Mouse (Mus musculus) limb, embryonic 15.5 days (tissue): ENCODE data around the gene Eif3a. TPM values are rescaled to one million over a fixed set of nuclear protein-coding genes. Genes with fewer than 3 reads are reported as not detected.
A peak's percentile ranks its signal among the peaks of the same experiment; 100 is the strongest.

Experiments
- ATAC-seq: fragments of 200-750 bp; cut with Nextera tagmentation; 2 replicates; pipeline ENCODE4 v1.8.0; 2017; ENCODE audit warnings: low read depth, moderate TSS enrichment; ENCODE audit not compliant: insufficient number of reproducible peaks, low FRiP score, low TSS enrichment
- H3K27ac ChIP-seq: fragments of 300-500 bp; sonication (generic); 2 replicates; pipeline ENCODE4 v1.5.1; 2015; ENCODE audit warnings: moderate library complexity, mild to moderate bottlenecking, inconsistent platforms
- H3K27me3 ChIP-seq: fragments of 300-500 bp; sonication (generic); 2 replicates; pipeline ENCODE4 v1.6.1; 2015; ENCODE audit warnings: inconsistent platforms
- H3K36me3 ChIP-seq: fragments of 300-500 bp; sonication (generic); 2 replicates; pipeline ENCODE4 v1.6.1; 2015; ENCODE audit warnings: inconsistent platforms
- H3K4me1 ChIP-seq: fragments of 300-500 bp; sonication (generic); 2 replicates; pipeline ENCODE4 v1.6.1; 2015; ENCODE audit warnings: inconsistent platforms
- H3K4me2 ChIP-seq: fragments of 300-500 bp; sonication (generic); 2 replicates; pipeline ENCODE4 v1.6.1; 2015; ENCODE audit warnings: mild to moderate bottlenecking, inconsistent platforms
- H3K4me3 ChIP-seq: fragments of 300-500 bp; sonication (generic); 2 replicates; pipeline ENCODE4 v1.5.1; 2015; ENCODE audit warnings: mild to moderate bottlenecking, inconsistent platforms
- H3K9ac ChIP-seq: fragments of 300-500 bp; sonication (generic); 2 replicates; pipeline ENCODE4 v1.6.1; 2015; ENCODE audit warnings: inconsistent platforms
- H3K9me3 ChIP-seq: fragments of 300-500 bp; sonication (generic); 2 replicates; pipeline ENCODE4 v1.6.1; 2016; ENCODE audit warnings: inconsistent platforms
- WGBS: fragments of 180-500 bp; shearing (Covaris S2); methylation state at CpG from one replicate; pipeline ENCODE4 v1.1.7; 2015; 5-methylcytosine and 5-hydroxymethylcytosine counted together
- polyA plus RNA-seq: library from polyadenylated mRNA; unstranded; fragments of >200 nt; fragmentation: Nextera tagmentation; extraction: Ambion mirVana; gene quantifications from 2 replicates; pipeline ENCODE4 v1.2.1, GENCODE M21; 2015

The Eif3a gene
- polyA plus RNA-seq, 1 experiment from 2014 or later = 141 TPM

DNA sequence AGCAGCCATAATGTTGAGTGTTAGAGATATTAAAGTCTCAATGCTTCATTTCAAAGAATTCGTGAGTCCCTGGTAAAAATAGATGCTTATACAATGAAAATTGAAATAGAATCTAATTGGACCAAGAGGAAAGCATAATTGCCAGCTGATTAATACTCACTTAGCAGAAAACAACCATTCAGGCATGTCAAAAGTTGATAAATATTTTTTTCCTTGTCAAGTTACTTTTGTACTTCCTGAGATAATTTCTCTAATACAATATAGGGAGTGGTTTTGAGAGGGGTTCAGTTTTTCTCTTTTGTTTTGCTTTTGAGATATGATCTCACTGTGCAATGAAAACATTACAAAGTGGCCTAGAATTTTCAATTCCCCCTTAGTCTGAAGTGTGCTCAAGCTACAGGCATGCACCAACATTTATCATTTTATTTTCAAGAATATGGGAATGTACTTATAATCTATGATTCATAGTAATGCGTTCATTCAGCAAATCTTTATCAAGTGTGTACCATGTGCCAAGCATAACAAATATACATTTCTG is 2.8 kb upstream of the Eif3a start:
- Histone ChIP-seq H3K27ac (no peak overlapping the region), H3K4me2 (no peak overlapping the region), H3K4me1 (peaks cover 5% of the 10 kb centered on the region), H3K9me3 (no peaks in the 10 kb centered on the region), H3K27me3 (no peaks in the 10 kb centered on the region), H3K36me3 (no peaks in the 10 kb centered on the region), H3K4me3 (no peak overlapping the region), H3K9ac (no peak overlapping the region)
- 81% methylated on average over 2 of the region's 2 CpGs for WGBS
- ATAC-seq = no peak

DNA sequence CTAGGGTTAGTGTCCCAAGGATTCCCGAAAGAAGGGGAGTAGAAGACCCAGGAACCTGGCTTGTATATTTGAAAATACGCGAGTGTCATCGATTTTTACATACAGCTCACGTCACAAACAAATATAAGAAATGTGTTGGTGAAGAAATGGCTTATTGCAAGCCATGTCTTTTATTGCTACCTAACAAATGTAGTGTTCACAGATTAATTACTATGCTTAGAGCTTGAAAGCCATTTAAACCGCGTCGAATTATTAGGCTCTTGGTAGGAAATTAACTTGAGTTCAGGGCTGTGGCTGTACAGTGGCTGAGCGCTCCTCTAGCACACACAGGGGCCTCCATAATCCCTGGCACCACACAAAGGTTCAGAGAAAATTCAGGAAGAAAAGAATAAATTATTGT is 706 bp upstream of the Eif3a start:
- Histone ChIP-seq H3K27ac (peak overlapping the region; percentile 98), H3K36me3 (no peaks in the 10 kb centered on the region), H3K9ac (peak overlapping the region; percentile 69), H3K4me3 (peak overlapping the region; percentile 98), H3K27me3 (no peaks in the 10 kb centered on the region), H3K4me2 (peak overlapping the region; percentile 46), H3K4me1 (peaks cover 11% of the 10 kb centered on the region), H3K9me3 (no peaks in the 10 kb centered on the region)
- no peak for ATAC-seq
- WGBS = 16% methylated on average over 9 of the region's 9 CpGs

DNA sequence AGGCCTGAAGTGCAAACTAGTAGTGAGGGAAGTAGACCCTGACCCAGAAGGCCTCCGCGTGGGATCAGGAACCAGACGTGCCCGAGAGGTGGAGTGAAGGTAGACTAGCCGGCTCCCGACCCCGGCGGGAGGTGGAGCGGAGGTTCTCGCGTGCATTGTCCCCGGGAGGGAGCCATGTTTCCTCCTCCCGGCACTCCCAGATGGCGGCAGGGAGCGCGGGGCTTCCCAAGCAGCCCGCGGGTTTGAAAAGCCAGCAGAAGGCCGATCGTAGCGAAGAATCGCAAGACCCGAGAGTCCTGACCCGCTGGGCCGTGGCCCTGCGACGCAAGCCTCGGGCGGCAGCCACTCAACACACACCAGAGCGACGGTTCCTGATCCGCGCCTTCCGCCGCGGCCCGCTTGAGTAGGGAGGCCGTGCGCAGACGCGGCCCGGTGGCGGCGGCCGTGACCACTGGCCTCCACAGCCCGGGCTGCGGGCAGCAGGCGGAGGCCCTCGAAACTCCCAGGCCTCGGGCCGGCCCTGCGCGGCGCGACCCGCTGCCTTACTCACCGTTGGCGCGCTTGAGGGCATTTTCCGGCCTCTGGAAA is 445 bp downstream of the Eif3a start:
- Histone ChIP-seq H3K36me3 (no peaks in the 10 kb centered on the region), H3K27me3 (no peaks in the 10 kb centered on the region), H3K9ac (peak overlapping the region; percentile 100), H3K4me3 (peak overlapping the region; percentile 98), H3K27ac (peak overlapping the region; percentile 98), H3K9me3 (no peaks in the 10 kb centered on the region), H3K4me1 (peaks cover 13% of the 10 kb centered on the region), H3K4me2 (peak overlapping the region; percentile 46)
- ATAC-seq = peak; percentile 54
- under 1% methylated on average over 60 of the region's 60 CpGs for WGBS

- under 1% methylated on average over 7 of the region's 7 CpGs for WGBS
- H3K4me3 ChIP-seq = peak overlapping the region; percentile 98
- no peaks in the 10 kb centered on the region for H3K27me3 ChIP-seq
- no peak for ATAC-seq
- H3K9me3 ChIP-seq = no peaks in the 10 kb centered on the region
- H3K9ac ChIP-seq = peak overlapping the region; percentile 100
- H3K4me2 ChIP-seq = peak overlapping the region; percentile 46
- peaks cover 13% of the 10 kb centered on the region for H3K4me1 ChIP-seq
- H3K36me3 ChIP-seq = no peaks in the 10 kb centered on the region
- peak overlapping the region; percentile 98 for H3K27ac ChIP-seq
Observed at GRCm38 (mm10) chr19:60789452-60789851, 1.0 kb downstream of the Eif3a start.

DNA sequence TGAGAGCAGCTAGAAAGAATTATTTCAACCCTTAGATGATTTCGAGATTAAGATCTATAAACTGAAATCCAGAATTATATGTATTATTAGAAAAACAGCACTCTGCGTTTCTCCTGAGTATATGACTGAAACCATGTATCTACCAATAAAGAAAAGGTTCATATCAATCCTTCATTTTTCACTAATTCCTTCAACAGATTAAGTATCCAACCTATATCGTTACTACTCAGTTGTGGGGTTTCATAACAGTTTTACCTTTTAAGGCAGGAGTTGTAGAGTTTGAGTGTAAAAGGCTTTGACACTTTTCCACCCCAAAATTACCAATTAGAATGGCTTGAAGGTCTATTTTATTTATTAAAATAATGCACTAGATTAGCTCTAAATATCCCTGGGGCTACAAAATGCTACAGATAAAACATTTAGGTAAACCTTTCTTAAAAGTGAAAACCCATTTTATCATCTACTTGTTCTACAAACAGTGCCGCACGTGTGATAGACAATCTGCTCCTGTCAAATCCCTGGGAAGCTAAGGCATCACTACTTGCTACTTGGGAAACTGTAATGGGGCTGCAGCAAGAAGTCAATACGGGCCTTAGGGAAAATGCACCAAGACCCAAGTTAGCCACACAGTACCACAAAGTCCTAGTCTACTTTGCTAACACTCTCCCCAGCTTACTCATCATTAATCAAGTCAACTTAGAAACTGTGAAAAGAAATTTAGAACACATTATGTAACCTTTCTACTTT is 2.1 kb downstream of the Eif3a start:
- ATAC-seq = no peak
- H3K4me2 ChIP-seq = peak overlapping the region; percentile 46
- H3K4me3 ChIP-seq = peak overlapping the region; percentile 98
- WGBS = 35% methylated on average over 6 of the region's 6 CpGs
- H3K4me1 ChIP-seq = peaks cover 13% of the 10 kb centered on the region
- H3K9me3 ChIP-seq = no peaks in the 10 kb centered on the region
- H3K27ac ChIP-seq = no peak overlapping the region
- no peaks in the 10 kb centered on the region for H3K36me3 ChIP-seq
- no peaks in the 10 kb centered on the region for H3K27me3 ChIP-seq
- H3K9ac ChIP-seq = no peak overlapping the region

DNA sequence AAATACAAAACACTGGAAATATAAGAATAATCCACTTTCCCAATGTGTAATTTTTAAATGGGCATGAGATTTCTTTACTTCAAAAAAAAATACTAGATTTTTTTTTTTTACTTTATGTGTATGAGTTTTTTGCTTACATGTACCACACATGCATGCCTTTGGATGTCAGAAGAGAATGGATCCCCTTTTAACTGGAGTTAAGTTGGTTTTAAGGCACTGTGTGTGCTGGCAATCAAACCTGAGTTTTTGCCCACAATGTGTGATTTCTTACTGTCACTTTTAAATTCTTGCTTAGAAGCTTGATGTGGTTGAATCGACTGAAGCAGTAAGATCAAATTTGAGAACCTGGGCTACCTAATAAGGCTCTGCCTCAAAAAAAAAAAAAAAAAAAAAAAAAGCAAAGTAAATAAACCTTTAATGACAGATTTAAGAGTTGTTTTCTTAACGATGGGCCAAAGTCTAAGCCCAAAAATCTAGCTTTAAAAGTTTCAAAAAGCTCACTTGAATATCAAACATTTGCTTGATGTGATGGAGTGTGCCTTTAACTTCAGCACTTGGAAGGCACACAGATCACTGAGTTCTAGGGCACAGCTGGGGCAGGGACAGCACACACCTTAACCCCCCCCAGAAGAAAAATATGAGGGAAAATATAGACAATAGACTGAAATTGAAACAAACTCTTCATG is 2.9 kb downstream of the Eif3a start:
- Histone ChIP-seq H3K4me2 (0 out of 2 replicates have a peak overlapping the region, but pooled peaks have one; percentile 12), H3K9ac (no peak overlapping the region), H3K4me1 (peaks cover 13% of the 10 kb centered on the region), H3K27me3 (no peaks in the 10 kb centered on the region), H3K36me3 (no peaks in the 10 kb centered on the region), H3K9me3 (no peaks in the 10 kb centered on the region), H3K4me3 (no peak overlapping the region), H3K27ac (no peak overlapping the region)
- ATAC-seq = no peak
- 25% methylated on average over 2 of the region's 2 CpGs for WGBS

DNA sequence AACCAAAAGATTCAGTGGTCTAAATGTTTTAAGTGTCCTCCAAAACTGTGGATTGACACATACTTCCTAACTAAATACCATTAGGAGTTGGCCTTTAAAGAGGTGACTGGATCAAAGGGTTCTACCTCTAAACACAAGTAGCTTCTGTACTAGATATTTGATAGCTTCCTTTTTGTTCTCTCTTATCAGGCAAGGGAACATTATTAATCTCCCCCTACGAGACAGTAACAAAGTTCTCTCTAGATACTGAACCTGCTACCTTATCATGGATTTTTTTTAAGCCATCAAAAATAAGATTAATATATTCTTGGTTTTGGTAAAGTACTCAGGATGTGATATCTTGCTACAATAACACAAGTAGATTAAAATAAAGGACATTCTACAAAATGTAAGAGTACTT is 5.7 kb downstream of the Eif3a start:
- no peak overlapping the region for H3K4me3 ChIP-seq
- WGBS = 58% methylated on average over 1 of the region's 1 CpGs
- no peak overlapping the region for H3K27ac ChIP-seq
- H3K27me3 ChIP-seq = no peaks in the 10 kb centered on the region
- ATAC-seq = no peak
- no peak overlapping the region for H3K9ac ChIP-seq
- no peaks in the 10 kb centered on the region for H3K9me3 ChIP-seq
- H3K4me1 ChIP-seq = peaks cover 11% of the 10 kb centered on the region; the same call in 1 of the 2 replicates
- peaks cover 9% of the 10 kb centered on the region for H3K36me3 ChIP-seq
- H3K4me2 ChIP-seq = no peak overlapping the region

- no peak overlapping the region for H3K27ac ChIP-seq
- no peaks in the 10 kb centered on the region for H3K27me3 ChIP-seq
- 82% methylated on average over 3 of the region's 3 CpGs for WGBS
- no peak overlapping the region for H3K4me2 ChIP-seq
- no peak for ATAC-seq
- H3K9ac ChIP-seq = no peak overlapping the region
- H3K9me3 ChIP-seq = no peaks in the 10 kb centered on the region
- peaks cover 25% of the 10 kb centered on the region for H3K36me3 ChIP-seq
- peaks cover 5% of the 10 kb centered on the region; the same call in 1 of the 2 replicates for H3K4me1 ChIP-seq
- H3K4me3 ChIP-seq = no peak overlapping the region
Observed at GRCm38 (mm10) chr19:60782034-60782433, 8.4 kb downstream of the Eif3a start.

DNA sequence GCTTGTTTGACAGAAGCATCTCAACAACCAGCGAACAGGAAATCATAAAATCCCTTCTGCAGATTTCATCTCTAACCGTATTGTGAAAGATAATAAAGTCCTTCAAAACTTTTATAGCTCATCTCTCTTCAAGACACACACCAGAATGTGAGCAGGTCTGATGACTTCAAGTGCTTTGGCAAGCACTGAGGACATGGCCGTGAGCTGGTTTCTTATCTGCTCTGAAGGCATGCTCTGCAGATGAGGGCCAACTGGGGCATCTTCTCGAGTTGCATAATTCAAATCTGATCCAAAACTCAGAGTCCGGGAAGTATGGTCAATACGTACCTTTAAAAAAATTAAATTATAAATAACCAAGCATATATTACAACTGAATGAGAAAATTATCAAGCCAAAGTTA is 17.1 kb downstream of the Eif3a start:
- Histone ChIP-seq H3K9ac (no peak overlapping the region), H3K4me2 (no peak overlapping the region), H3K4me1 (no peaks in the 10 kb centered on the region), H3K9me3 (no peaks in the 10 kb centered on the region), H3K27me3 (no peaks in the 10 kb centered on the region), H3K4me3 (no peak overlapping the region), H3K27ac (no peak overlapping the region), H3K36me3 (peaks cover 70% of the 10 kb centered on the region)
- WGBS = 86% methylated on average over 6 of the region's 6 CpGs
- no peak for ATAC-seq

DNA sequence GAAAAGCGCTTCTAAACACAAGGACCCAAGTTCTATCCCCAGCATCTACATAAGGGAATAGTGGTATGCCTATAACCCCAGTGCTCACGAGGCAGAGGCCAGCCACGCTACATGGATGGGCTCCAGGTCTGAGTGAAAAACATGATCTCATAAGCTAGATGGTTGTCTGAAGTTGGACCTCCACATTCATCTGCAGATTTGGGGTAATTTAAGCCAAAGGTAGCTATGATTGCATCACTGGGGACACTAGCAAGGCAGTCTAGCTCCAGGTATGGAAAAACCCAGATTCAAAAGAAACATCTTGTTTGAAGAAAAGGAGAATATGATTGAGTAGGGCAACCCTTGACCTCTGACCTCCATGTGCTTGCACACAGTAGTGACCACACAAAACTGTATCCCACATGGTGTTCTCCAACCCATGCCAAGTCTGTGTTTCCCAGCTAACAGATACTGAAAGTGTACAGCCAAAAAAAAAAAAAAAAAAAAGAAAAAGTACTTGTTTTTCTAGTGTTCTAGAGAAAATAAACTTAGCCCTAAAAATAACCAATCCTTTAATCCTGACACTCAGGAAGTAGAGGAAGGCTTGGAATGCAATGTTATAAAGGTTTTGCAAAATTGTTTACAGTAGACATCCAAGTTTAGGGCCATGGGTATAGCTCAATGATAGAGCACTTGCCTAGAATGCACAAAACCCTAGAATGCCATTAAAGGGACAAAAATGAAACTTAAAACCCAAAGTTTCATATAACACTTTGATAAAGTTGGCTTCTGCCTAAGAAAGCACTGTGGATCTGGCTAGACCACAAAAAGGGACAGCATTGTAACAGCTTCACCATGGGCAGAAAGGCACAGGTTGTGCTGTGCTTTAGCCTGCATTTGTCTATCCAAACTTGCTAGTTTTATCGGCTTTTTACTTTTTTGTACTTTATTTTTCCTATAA is 31.3 kb downstream of the Eif3a start:
- WGBS = 78% methylated on average over 4 of the region's 4 CpGs
- Histone ChIP-seq H3K36me3 (peaks cover 28% of the 10 kb centered on the region), H3K27me3 (peaks cover 2% of the 10 kb centered on the region; the same call in 1 of the 2 replicates), H3K9ac (no peak overlapping the region), H3K9me3 (no peaks in the 10 kb centered on the region), H3K4me2 (no peak overlapping the region), H3K4me1 (peaks cover 15% of the 10 kb centered on the region), H3K27ac (no peak overlapping the region), H3K4me3 (no peak overlapping the region)
- ATAC-seq = no peak

DNA sequence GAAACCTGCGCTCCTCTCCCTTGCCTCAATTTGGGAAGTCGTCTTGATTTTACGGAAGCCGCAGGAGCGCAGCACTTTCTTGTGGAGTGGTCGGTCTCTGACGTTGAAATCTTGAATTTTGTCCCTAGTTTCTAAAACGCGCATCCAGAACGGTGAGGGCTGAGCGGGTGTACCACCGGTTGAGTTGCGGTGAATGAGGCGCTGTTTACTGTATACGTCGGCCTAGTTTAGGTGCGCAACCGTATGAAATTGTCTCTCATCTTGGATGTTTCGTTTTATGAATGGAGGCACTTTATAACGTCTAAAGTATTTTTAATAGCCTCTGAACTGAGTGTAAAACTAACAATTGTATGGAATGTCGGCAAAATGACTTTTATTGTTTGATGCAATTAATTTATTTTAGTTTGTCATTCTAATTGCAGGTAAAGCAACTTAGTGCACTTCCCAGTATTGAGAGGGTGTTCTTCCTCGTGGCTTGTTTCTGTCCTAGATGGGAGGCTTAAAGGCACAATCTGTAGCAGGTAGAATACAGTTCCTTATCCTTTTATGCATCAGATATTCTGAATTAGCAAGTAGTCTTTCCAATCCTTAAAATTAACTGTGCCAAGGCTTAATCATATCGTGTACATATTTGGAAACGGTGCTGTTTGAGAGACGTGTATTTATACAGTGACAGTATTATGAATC is 33.2 kb downstream of the Eif3a start:
- 3% methylated on average over 25 of the region's 25 CpGs for WGBS
- H3K4me3 ChIP-seq = peak overlapping the region; percentile 88
- no peaks in the 10 kb centered on the region for H3K9me3 ChIP-seq
- peaks cover 15% of the 10 kb centered on the region for H3K4me1 ChIP-seq
- peaks cover 11% of the 10 kb centered on the region for H3K36me3 ChIP-seq
- H3K27ac ChIP-seq = no peak overlapping the region
- peak overlapping the region; percentile 5; the same call in 1 of the 2 replicates for H3K9ac ChIP-seq
- H3K27me3 ChIP-seq = peaks cover 2% of the 10 kb centered on the region; the same call in 1 of the 2 replicates
- no peak for ATAC-seq
- peak overlapping the region; percentile 100 for H3K4me2 ChIP-seq
